Mouse (Mus musculus) forebrain, embryonic 14.5 days (tissue): ENCODE data around the gene Pde4c. TPM values are rescaled to one million over a fixed set of nuclear protein-coding genes. Genes with fewer than 3 reads are reported as not detected.

Experiments
- ATAC-seq: fragments of 200-750 bp; cut with Nextera tagmentation; 2 replicates; pipeline ENCODE4 v1.8.0; 2017; ENCODE audit warnings: mild to moderate bottlenecking, moderate library complexity
- DNase-seq: peaks from one replicate; pipeline ENCODE4 v3.0.0-alpha.2; 2015; ENCODE audit warnings: low spot score
- H3K27ac ChIP-seq: fragments of 300-500 bp; sonication (generic); 2 replicates; pipeline ENCODE4 v1.5.1; 2014; ENCODE audit warnings: low read depth, mild to moderate bottlenecking, control low read depth, low read length, moderate library complexity
- H3K27me3 ChIP-seq: fragments of 300-500 bp; sonication (generic); replicated peaks from 2 replicates; pipeline ENCODE4 v1.6.1; 2014; ENCODE audit warnings: low read length, control low read depth, mixed read lengths; ENCODE audit not compliant: control insufficient read depth, insufficient read depth
- H3K36me3 ChIP-seq: fragments of 300-500 bp; sonication (generic); 2 replicates; pipeline ENCODE4 v1.6.1; 2014; ENCODE audit warnings: low read length, control low read depth; ENCODE audit not compliant: control insufficient read depth, insufficient read depth
- H3K4me1 ChIP-seq: fragments of 300-500 bp; sonication (generic); 2 replicates; pipeline ENCODE4 v1.6.1; 2014; ENCODE audit warnings: antibody characterized with exemption, low read length, control low read depth; ENCODE audit not compliant: control insufficient read depth, insufficient read depth
- H3K4me2 ChIP-seq: fragments of 300-500 bp; sonication (generic); 2 replicates; pipeline ENCODE4 v1.6.1; 2014; ENCODE audit warnings: mild to moderate bottlenecking, control low read depth, low read length
- H3K4me3 ChIP-seq: fragments of 300-500 bp; sonication (generic); 2 replicates; pipeline ENCODE4 v1.5.1; 2014; ENCODE audit warnings: low read depth, low read length, control low read depth
- H3K9ac ChIP-seq: fragments of 300-500 bp; sonication (generic); 2 replicates; pipeline ENCODE4 v1.6.1; 2014; ENCODE audit warnings: mild to moderate bottlenecking, low read length, control low read depth, moderate library complexity
- H3K9me3 ChIP-seq: fragments of 300-500 bp; sonication (generic); replicated peaks from 2 replicates; pipeline ENCODE4 v1.6.1; 2016; ENCODE audit warnings: low read length, control low read depth, mixed read lengths; ENCODE audit not compliant: control insufficient read depth
- WGBS: fragments of 180-500 bp; shearing (Covaris S2); extraction: QIAGEN DNeasy Blood & Tissue Kit; methylation state at CpG from one replicate; pipeline ENCODE4 v1.1.7; 2014; 5-methylcytosine and 5-hydroxymethylcytosine counted together
- polyA plus RNA-seq: library from polyadenylated mRNA; unstranded; fragments of >200 nt; fragmentation: Nextera tagmentation; extraction: Ambion mirVana; gene quantifications from 2 replicates; pipeline ENCODE4 v1.2.1, GENCODE M21; 2014

Gene Pde4c
- polyA plus RNA-seq, 1 experiment from 2014 or later: not detected

GRCm38 (mm10) chr8:70700555-70700922 is 23.0 kb upstream of the Pde4c start:
- no peaks in the 10 kb centered on the region for H3K9me3 ChIP-seq
- H3K36me3 ChIP-seq: peaks cover 10% of the 10 kb centered on the region; the same call in 1 of the 2 replicates
- H3K27ac ChIP-seq: peak overlapping the region; percentile 99
- peak; percentile 96 for DNase-seq
- no peaks in the 10 kb centered on the region for H3K27me3 ChIP-seq
- peak overlapping the region; percentile 99 for H3K4me3 ChIP-seq
- peak; percentile 13 for ATAC-seq
- 0% methylated on average over 20 of the region's 20 CpGs for WGBS
- peak overlapping the region; percentile 99 for H3K9ac ChIP-seq
- H3K4me2 ChIP-seq: peak overlapping the region; percentile 58
- H3K4me1 ChIP-seq: peaks cover 33% of the 10 kb centered on the region

- H3K27me3 ChIP-seq: no peaks in the 10 kb centered on the region
- peak overlapping the region; percentile 99 for H3K27ac ChIP-seq
- peak overlapping the region; percentile 99 for H3K4me3 ChIP-seq
- no peaks in the 10 kb centered on the region for H3K9me3 ChIP-seq
- peaks cover 10% of the 10 kb centered on the region; the same call in 1 of the 2 replicates for H3K36me3 ChIP-seq
- H3K4me2 ChIP-seq: peak overlapping the region; percentile 58
- 59% methylated on average over 10 of the region's 10 CpGs for WGBS
- peak; percentile 30 for DNase-seq
- H3K9ac ChIP-seq: peak overlapping the region; percentile 99
- ATAC-seq: no peak
- peaks cover 29% of the 10 kb centered on the region for H3K4me1 ChIP-seq
These were observed 22.2 kb upstream of the Pde4c start for GRCm38 (mm10) chr8:70701048-70701981.

GRCm38 (mm10) chr8:70701982-70702841 is 21.3 kb upstream of the Pde4c start:
- no peaks in the 10 kb centered on the region for H3K9me3 ChIP-seq
- no peak for DNase-seq
- peaks cover 20% of the 10 kb centered on the region for H3K4me1 ChIP-seq
- H3K27me3 ChIP-seq: no peaks in the 10 kb centered on the region
- peak overlapping the region; percentile 58; the same call in 1 of the 2 replicates for H3K4me2 ChIP-seq
- 88% methylated on average over 2 of the region's 2 CpGs for WGBS
- no peak overlapping the region for H3K27ac ChIP-seq
- peak overlapping the region; percentile 35 for H3K9ac ChIP-seq
- peaks cover 10% of the 10 kb centered on the region; the same call in 1 of the 2 replicates for H3K36me3 ChIP-seq
- H3K4me3 ChIP-seq: no peak overlapping the region
- no peak for ATAC-seq

GRCm38 (mm10) chr8:70702842-70703182 is 20.7 kb upstream of the Pde4c start:
- 0 out of 2 replicates have a peak overlapping the region, but pooled peaks have one; percentile 8 for H3K9ac ChIP-seq
- 85% methylated on average over 3 of the region's 3 CpGs for WGBS
- no peak overlapping the region for H3K4me3 ChIP-seq
- H3K4me2 ChIP-seq: peak overlapping the region; percentile 58; the same call in 1 of the 2 replicates
- H3K36me3 ChIP-seq: peaks cover 10% of the 10 kb centered on the region; the same call in 1 of the 2 replicates
- no peak overlapping the region for H3K27ac ChIP-seq
- no peaks in the 10 kb centered on the region for H3K9me3 ChIP-seq
- ATAC-seq (no peak), DNase-seq (no peak)
- peaks cover 15% of the 10 kb centered on the region for H3K4me1 ChIP-seq
- no peaks in the 10 kb centered on the region for H3K27me3 ChIP-seq

- 100% methylated on average over 3 of the region's 3 CpGs for WGBS
- Histone ChIP-seq H3K27me3 (no peaks in the 10 kb centered on the region), H3K9me3 (no peaks in the 10 kb centered on the region), H3K4me1 (peaks cover 11% of the 10 kb centered on the region), H3K4me3 (no peak within 1 kb of the TSS), H3K27ac (no peak within 1 kb of the TSS), H3K4me2 (peak within 1 kb of the TSS; percentile 58; the same call in 1 of the 2 replicates), H3K9ac (peak within 1 kb of the TSS; percentile 35), H3K36me3 (peaks cover 10% of the 10 kb centered on the region; the same call in 1 of the 2 replicates)
- ATAC-seq: no peak
- DNase-seq: no peak
These were observed 20.2 kb upstream of the Pde4c start, which contains the start of gene Iqcn for GRCm38 (mm10) chr8:70703287-70703686. Gene Iqcn (plus strand): TSS chr8:70703457.

GRCm38 (mm10) chr8:70708281-70708680 is 15.2 kb upstream of the Pde4c start:
- H3K9ac ChIP-seq: no peak overlapping the region
- H3K4me3 ChIP-seq: no peak overlapping the region
- H3K4me1 ChIP-seq: no peaks in the 10 kb centered on the region
- H3K4me2 ChIP-seq: no peak overlapping the region
- no peaks in the 10 kb centered on the region for H3K27me3 ChIP-seq
- H3K36me3 ChIP-seq: peaks cover 3% of the 10 kb centered on the region; the same call in 1 of the 2 replicates
- ATAC-seq (no peak), DNase-seq (no peak)
- 96% methylated on average over 14 of the region's 14 CpGs for WGBS
- H3K9me3 ChIP-seq: no peaks in the 10 kb centered on the region
- no peak overlapping the region for H3K27ac ChIP-seq

GRCm38 (mm10) chr8:70709794-70710193 is 13.7 kb upstream of the Pde4c start:
- H3K4me3 ChIP-seq: no peak overlapping the region
- no peak for ATAC-seq
- no peaks in the 10 kb centered on the region for H3K27me3 ChIP-seq
- H3K4me2 ChIP-seq: no peak overlapping the region
- DNase-seq: no peak
- H3K27ac ChIP-seq: no peak overlapping the region
- no peaks in the 10 kb centered on the region for H3K4me1 ChIP-seq
- 89% methylated on average over 9 of the region's 9 CpGs for WGBS
- no peaks in the 10 kb centered on the region for H3K9me3 ChIP-seq
- H3K36me3 ChIP-seq: no peaks in the 10 kb centered on the region
- H3K9ac ChIP-seq: no peak overlapping the region

- Histone ChIP-seq H3K9me3 (no peaks in the 10 kb centered on the region), H3K36me3 (no peaks in the 10 kb centered on the region), H3K4me1 (no peaks in the 10 kb centered on the region), H3K4me2 (no peak overlapping the region), H3K9ac (no peak overlapping the region), H3K4me3 (no peak overlapping the region), H3K27ac (no peak overlapping the region), H3K27me3 (no peaks in the 10 kb centered on the region)
- DNase-seq (no peak), ATAC-seq (no peak)
- 93% methylated on average over 1 of the region's 1 CpGs for WGBS
These were observed 13.2 kb upstream of the Pde4c start for GRCm38 (mm10) chr8:70710296-70710695.
